Mouse (Mus musculus) neural tube, embryonic 14.5 days (tissue): ENCODE results near the gene Ckb. TPM values are rescaled to one million over a fixed set of nuclear protein-coding genes. Genes with fewer than 3 reads are reported as not detected.
"Not testable (repeated sequence)": the region's sequence is repeated elsewhere in the genome, so short reads cannot be mapped to it uniquely, and the experiment has no call there.

Experiments
- ATAC-seq: fragments of 200-750 bp; cut with Nextera tagmentation; 2 replicates; pipeline ENCODE4 v1.8.0; 2017; ENCODE audit warnings: low read depth, mild to moderate bottlenecking, moderate TSS enrichment, moderate library complexity
- H3K27ac ChIP-seq: fragments of 300-500 bp; sonication (generic); 2 replicates; pipeline ENCODE4 v1.5.1; 2014; ENCODE audit warnings: low read depth, mild to moderate bottlenecking, control low read depth, low read length, moderate library complexity, mixed read lengths
- H3K27me3 ChIP-seq: fragments of 300-500 bp; sonication (generic); 2 replicates; pipeline ENCODE4 v1.6.1; 2014; ENCODE audit warnings: low read length; ENCODE audit not compliant: control insufficient read depth, insufficient read depth
- H3K36me3 ChIP-seq: fragments of 300-500 bp; sonication (generic); 2 replicates; pipeline ENCODE4 v1.6.1; 2014; ENCODE audit warnings: low read length, mixed read lengths; ENCODE audit not compliant: control insufficient read depth, insufficient read depth
- H3K4me1 ChIP-seq: fragments of 300-500 bp; sonication (generic); 2 replicates; pipeline ENCODE4 v1.6.1; 2014; ENCODE audit warnings: low read length; ENCODE audit not compliant: control insufficient read depth, insufficient read depth
- H3K4me2 ChIP-seq: fragments of 300-500 bp; sonication (generic); 2 replicates; pipeline ENCODE4 v1.6.1; 2014; ENCODE audit warnings: mild to moderate bottlenecking, low read depth, low read length, control low read depth
- H3K4me3 ChIP-seq: fragments of 300-500 bp; sonication (generic); 2 replicates; pipeline ENCODE4 v1.5.1; 2014; ENCODE audit warnings: low read depth, low read length, control low read depth, mixed read lengths
- H3K9ac ChIP-seq: fragments of 300-500 bp; sonication (generic); replicated peaks from 2 replicates; pipeline ENCODE4 v1.6.1; 2014; ENCODE audit warnings: low read depth, mild to moderate bottlenecking, control low read depth, low read length, mixed read lengths
- H3K9me3 ChIP-seq: fragments of 300-500 bp; sonication (generic); 2 replicates; pipeline ENCODE4 v1.6.1; 2016; ENCODE audit warnings: low read length; ENCODE audit not compliant: control insufficient read depth
- WGBS: fragments of 180-500 bp; shearing (Covaris S2); extraction: QIAGEN DNeasy Blood & Tissue Kit; methylation state at CpG from one replicate; pipeline ENCODE4 v1.1.7; 2014; 5-methylcytosine and 5-hydroxymethylcytosine counted together
- polyA plus RNA-seq: library from polyadenylated mRNA; unstranded; fragments of >200 nt; fragmentation: Nextera tagmentation; extraction: Ambion mirVana; gene quantifications from 2 replicates; pipeline ENCODE4 v1.2.1, GENCODE M21; 2014

Ckb gene
- polyA plus RNA-seq: 1,430 and 1,628 TPM in 2 replicates

DNA sequence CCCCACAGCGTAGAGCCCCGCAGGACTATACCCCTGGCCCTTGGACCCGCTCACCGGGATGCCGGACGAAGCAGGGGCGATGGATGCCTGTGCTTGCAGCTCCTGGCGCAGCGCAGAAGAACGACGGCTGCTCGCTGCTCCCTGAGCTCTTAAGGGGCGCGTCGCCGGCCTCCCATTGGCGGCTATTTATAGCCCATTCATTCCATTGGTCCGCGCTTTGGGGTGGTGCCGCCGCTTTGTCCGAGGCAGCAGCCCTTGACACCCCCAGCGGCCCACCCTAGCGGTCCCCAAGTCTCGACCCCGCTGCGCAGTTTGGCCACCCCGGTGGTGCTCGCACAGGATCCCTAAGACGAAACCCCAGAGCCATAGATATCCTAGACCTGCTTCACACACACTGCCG lies at the start of gene Ckb:
Ckb (minus strand) TSS at position 163 of the 400 bp plus-strand sequence.
- H3K4me1 ChIP-seq: peaks cover 26% of the 10 kb centered on the region
- WGBS: under 1% methylated on average over 31 of the region's 31 CpGs

GRCm38 (mm10) chr12:111720222-111720621 lies 48.1 kb upstream of the Ckb start:
- Histone ChIP-seq H3K27ac (no peak overlapping the region), H3K9me3 (no peaks in the 10 kb centered on the region), H3K27me3 (no peaks in the 10 kb centered on the region), H3K4me3 (no peak overlapping the region), H3K9ac (no peak overlapping the region), H3K4me1 (no peaks in the 10 kb centered on the region), H3K36me3 (peaks cover 7% of the 10 kb centered on the region), H3K4me2 (no peak overlapping the region)
- ATAC-seq: no peak
- 93% methylated on average over 4 of the region's 4 CpGs for WGBS

More for the DNA sequence above, at the start of gene Ckb:
- Histone ChIP-seq H3K9me3 (no peaks in the 10 kb centered on the region), H3K9ac (peak within 1 kb of the TSS; percentile 93), H3K4me2 (peak within 1 kb of the TSS; percentile 96), H3K36me3 (0 out of 2 replicates have a peak, but pooled peaks cover 7% of the 10 kb centered on the region), H3K27ac (peak within 1 kb of the TSS; percentile 90), H3K27me3 (no peaks in the 10 kb centered on the region), H3K4me3 (peak within 1 kb of the TSS; percentile 85)
- peak; percentile 85 for ATAC-seq

GRCm38 (mm10) chr12:111718656-111719055 lies 46.5 kb upstream of the Ckb start:
- peaks cover 5% of the 10 kb centered on the region; the same call in 1 of the 2 replicates for H3K4me1 ChIP-seq
- H3K4me2 ChIP-seq: no peak overlapping the region
- no peak for ATAC-seq
- 0 out of 2 replicates have a peak overlapping the region, but pooled peaks have one; percentile 1 for H3K9ac ChIP-seq
- 40% methylated on average over 8 of the region's 8 CpGs for WGBS
- no peak overlapping the region for H3K4me3 ChIP-seq
- H3K36me3 ChIP-seq: no peaks in the 10 kb centered on the region
- H3K27me3 ChIP-seq: no peaks in the 10 kb centered on the region
- no peaks in the 10 kb centered on the region for H3K9me3 ChIP-seq
- peak overlapping the region; percentile 55 for H3K27ac ChIP-seq

- Histone ChIP-seq H3K27me3 (no peaks in the 10 kb centered on the region), H3K9me3 (no peaks in the 10 kb centered on the region), H3K4me3 (no peak overlapping the region), H3K36me3 (no peaks in the 10 kb centered on the region), H3K9ac (no peak overlapping the region), H3K4me1 (peaks cover 12% of the 10 kb centered on the region; the same call in 1 of the 2 replicates), H3K27ac (no peak overlapping the region), H3K4me2 (no peak overlapping the region)
- ATAC-seq: no peak
- 94% methylated on average over 7 of the region's 7 CpGs for WGBS
These were observed 44.4 kb upstream of the Ckb start for GRCm38 (mm10) chr12:111716505-111716904.

GRCm38 (mm10) chr12:111713880-111714279 lies 41.7 kb upstream of the Ckb start:
- ATAC-seq, H3K27ac ChIP-seq, H3K9ac ChIP-seq, H3K27me3 ChIP-seq, H3K9me3 ChIP-seq: not testable (repeated sequence)
- 85% methylated on average over 6 of the region's 6 CpGs for WGBS
- H3K4me3 ChIP-seq: peak overlapping the region; percentile 90
- H3K4me1 ChIP-seq: peaks cover 12% of the 10 kb centered on the region; the same call in 1 of the 2 replicates
- H3K4me2 ChIP-seq: peak overlapping the region; percentile 97
- H3K36me3 ChIP-seq: peaks cover 19% of the 10 kb centered on the region

- ATAC-seq: peak; percentile 94
- H3K9me3 ChIP-seq: no peaks in the 10 kb centered on the region
- peaks cover 12% of the 10 kb centered on the region; the same call in 1 of the 2 replicates for H3K4me1 ChIP-seq
- H3K27me3 ChIP-seq: no peaks in the 10 kb centered on the region
- WGBS: under 1% methylated on average over 80 of the region's 86 CpGs
- H3K27ac ChIP-seq: peak within 1 kb of the TSS; percentile 85
- H3K4me3 ChIP-seq: peak within 1 kb of the TSS; percentile 90
- H3K9ac ChIP-seq: peak within 1 kb of the TSS; percentile 92
- H3K36me3 ChIP-seq: peaks cover 20% of the 10 kb centered on the region
- H3K4me2 ChIP-seq: peak within 1 kb of the TSS; percentile 97
These were observed 41.0 kb upstream of the Ckb start, which contains the start of the genes Bag5 and Apopt1 for GRCm38 (mm10) chr12:111713004-111713651. Bag5 (minus strand) TSS chr12:111713257. Apopt1 (plus strand) TSS chr12:111713261.

- peak overlapping the region; percentile 92 for H3K9ac ChIP-seq
- peak overlapping the region; percentile 97 for H3K4me2 ChIP-seq
- under 1% methylated on average over 29 of the region's 33 CpGs for WGBS
- H3K4me1 ChIP-seq: peaks cover 12% of the 10 kb centered on the region; the same call in 1 of the 2 replicates
- ATAC-seq: peak; percentile 19
- H3K27ac ChIP-seq: peak overlapping the region; percentile 85
- peak overlapping the region; percentile 90 for H3K4me3 ChIP-seq
- no peaks in the 10 kb centered on the region for H3K9me3 ChIP-seq
- H3K36me3 ChIP-seq: peaks cover 23% of the 10 kb centered on the region
- H3K27me3 ChIP-seq: no peaks in the 10 kb centered on the region
These were observed 40.3 kb upstream of the Ckb start for GRCm38 (mm10) chr12:111712476-111712875.

DNA sequence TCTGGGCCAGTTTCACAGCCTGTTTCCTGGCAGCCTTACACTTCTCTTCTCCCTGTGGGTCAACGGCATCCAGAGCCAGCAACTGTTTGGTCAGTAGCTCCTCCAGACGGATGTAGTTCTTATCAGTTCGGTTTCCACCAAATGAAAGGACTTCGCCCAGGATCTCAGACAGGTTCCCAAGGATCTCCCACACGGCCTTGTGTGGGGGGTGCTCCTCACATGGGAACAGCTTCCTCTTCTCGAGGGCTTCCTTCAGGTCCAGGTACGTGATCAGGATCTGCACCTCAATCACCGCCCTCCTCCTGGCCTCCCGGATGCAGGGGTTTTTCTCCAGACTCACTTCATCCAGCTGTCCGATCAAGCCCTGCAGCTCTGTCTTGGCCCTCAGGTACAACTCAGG lies 38.0 kb upstream of the Ckb start:
- 94% methylated on average over 10 of the region's 10 CpGs for WGBS
- H3K4me2 ChIP-seq: no peak overlapping the region
- H3K4me1 ChIP-seq: peaks cover 12% of the 10 kb centered on the region; the same call in 1 of the 2 replicates
- H3K4me3 ChIP-seq: no peak overlapping the region
- H3K9me3 ChIP-seq: no peaks in the 10 kb centered on the region
- no peaks in the 10 kb centered on the region for H3K27me3 ChIP-seq
- no peak overlapping the region for H3K27ac ChIP-seq
- no peak overlapping the region for H3K9ac ChIP-seq
- no peak for ATAC-seq
- peaks cover 28% of the 10 kb centered on the region for H3K36me3 ChIP-seq

DNA sequence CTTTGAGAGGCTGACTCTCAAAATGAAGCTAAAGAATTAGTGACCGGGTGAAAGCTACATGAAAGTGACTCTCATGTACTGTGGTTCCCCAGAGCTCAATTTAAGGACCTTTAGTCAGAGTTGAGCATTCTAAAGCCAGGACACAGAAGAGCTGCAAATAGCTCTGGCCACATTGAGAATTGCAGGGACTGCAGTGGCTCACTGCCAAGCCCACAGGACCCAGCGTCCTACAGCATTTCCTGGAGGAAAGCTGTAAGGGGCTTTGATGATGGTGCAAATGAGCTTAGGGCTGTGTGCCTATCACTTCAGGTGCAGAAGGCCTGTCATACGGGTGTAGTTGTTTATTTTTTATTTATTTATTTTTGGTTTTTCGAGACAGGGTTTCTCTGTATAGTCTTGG lies 36.0 kb upstream of the Ckb start:
- Histone ChIP-seq H3K27me3 (no peaks in the 10 kb centered on the region), H3K4me3 (no peak overlapping the region), H3K4me1 (peaks cover 12% of the 10 kb centered on the region), H3K9ac (no peak overlapping the region), H3K9me3 (no peaks in the 10 kb centered on the region), H3K4me2 (no peak overlapping the region), H3K36me3 (peaks cover 28% of the 10 kb centered on the region), H3K27ac (no peak overlapping the region)
- 67% methylated on average over 4 of the region's 4 CpGs for WGBS
- ATAC-seq: no peak
